Mouse (Mus musculus) CD8-positive naive resting alpha-beta T cell, adult 2 months (primary cell): Measurements from ENCODE around the gene Grin2d.
"Not testable (repeated sequence)": the region's sequence is repeated elsewhere in the genome, so short reads cannot be mapped to it uniquely, and the experiment has no call there.

Source experiments
- DNase-seq, 2 experiments: peaks; one replicate each; pipeline ENCODE4 v3.0.0; 2022; ENCODE audit warnings: low read depth in 2 of 2, low spot score in 2 of 2

Grin2d gene

DNA sequence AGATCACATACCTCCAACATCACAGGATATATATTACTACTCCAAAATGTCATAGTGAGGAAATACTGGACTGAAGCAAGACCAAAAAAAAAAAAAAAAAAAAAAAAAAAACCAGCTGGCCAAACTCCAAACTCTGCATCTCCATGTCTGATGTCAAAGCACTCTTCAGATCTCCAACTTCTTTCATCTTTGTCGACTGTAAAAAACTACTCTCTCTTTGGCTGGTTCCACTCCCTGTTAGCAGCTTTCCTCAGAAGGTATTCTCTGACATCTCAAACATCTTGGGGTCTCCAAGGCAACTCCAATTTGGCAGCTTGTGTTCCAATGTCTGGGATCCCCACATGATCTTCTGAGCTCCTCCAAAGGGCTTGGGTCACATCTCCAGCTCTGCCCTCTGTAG is at the start of gene Grin2d:
TSS of gene Grin2d (minus strand) at position 101 of the 400 bp plus-strand sequence.
- not testable (repeated sequence) for DNase-seq

DNA sequence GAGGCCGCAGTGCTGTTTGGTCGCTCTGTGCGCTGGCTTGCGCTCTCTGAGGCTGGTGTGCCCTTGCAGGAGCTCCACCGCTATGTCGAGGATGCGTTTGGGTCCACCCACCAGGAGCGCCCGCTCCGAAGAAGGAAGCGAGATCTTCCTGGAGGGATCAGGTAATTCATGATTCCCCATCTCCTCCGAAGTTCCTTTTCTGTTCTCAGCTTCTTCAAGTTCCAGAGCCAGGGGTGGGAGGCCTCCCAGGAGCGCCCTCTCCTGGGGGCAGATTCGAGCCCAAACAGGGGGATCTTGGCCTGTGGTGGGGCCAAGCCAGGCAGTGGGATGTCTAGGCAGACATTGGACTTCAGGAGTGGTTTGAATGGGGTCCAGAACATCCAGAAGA is 46.2 kb upstream of the Grin2d start:
- DNase-seq, result peak in 1 of 2 experiments; percentile 32

GRCm38 (mm10) chr7:45923762-45924428 is 45.7 kb upstream of the Grin2d start, which contains the start of gene Ccdc114:
TSS of gene Ccdc114 (plus strand) at chr7:45924072.
- DNase-seq, result no peak

DNA sequence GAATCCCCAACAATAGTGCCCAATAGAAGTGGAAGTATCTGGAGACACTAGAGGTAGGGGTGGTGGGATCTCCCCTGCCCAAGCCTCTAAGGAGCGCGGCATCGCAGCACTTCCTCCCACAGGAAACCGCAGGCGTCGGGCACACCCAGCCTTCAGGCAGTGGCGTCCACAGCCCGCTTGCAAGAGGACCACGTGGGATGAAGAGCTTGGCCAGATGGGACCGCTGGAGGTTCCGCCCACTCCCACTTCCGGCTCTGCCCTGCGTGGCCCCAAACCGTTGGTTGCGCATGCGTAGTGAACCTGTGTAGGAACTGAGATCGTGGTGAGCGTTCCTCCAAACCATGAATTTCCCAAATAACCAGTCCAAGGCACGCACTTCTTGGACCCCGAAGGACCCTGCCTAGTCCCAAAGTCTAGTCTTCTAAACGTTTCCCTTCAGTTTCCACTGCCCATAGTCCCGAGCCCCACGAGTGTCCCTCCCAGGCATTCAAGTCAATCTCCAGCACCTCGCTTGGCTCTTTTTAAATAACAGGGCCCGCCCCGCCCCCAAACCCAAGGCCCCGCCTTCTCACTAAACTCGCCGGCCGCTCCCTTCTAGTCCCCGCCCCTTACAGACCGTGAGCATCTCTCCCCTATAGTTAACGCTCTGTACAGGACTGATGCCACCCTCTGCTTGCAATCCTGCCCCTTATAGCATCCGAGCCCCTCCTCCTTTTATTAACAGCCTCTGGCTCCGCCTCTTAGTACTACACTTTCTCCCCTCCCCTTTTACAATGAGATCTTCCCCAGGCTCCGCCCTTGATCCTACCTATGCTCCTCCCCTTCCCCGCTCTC is 45.0 kb upstream of the Grin2d start:
- peak; percentile 90 to 91 for DNase-seq

- DNase-seq, result no peak
Observed at GRCm38 (mm10) chr7:45921950-45922600, 43.9 kb upstream of the Grin2d start.

DNA sequence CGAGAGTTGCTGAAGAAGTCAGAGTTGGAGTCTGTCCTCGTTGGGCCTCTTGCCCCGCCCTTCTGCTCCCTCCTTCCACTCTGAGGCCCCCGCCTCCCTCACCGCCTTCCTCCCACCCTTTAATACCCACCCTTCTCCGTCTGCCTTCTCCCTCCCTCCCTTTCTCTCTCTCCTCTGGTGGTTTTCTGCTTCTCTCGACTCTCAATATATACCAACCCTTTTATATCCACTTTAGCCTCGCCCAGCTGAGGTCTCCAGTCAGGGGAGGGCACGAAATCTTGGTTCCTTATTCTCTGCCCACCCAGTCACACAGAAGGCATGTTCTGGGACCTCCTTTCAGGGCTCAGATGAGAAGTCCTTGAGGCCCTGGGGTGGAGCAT is 43.1 kb upstream of the Grin2d start, which contains the start of gene Emp3:
TSS of gene Emp3 (minus strand) at position 163 of the 380 bp plus-strand sequence.
- peak; percentile 53 to 55 for DNase-seq

DNA sequence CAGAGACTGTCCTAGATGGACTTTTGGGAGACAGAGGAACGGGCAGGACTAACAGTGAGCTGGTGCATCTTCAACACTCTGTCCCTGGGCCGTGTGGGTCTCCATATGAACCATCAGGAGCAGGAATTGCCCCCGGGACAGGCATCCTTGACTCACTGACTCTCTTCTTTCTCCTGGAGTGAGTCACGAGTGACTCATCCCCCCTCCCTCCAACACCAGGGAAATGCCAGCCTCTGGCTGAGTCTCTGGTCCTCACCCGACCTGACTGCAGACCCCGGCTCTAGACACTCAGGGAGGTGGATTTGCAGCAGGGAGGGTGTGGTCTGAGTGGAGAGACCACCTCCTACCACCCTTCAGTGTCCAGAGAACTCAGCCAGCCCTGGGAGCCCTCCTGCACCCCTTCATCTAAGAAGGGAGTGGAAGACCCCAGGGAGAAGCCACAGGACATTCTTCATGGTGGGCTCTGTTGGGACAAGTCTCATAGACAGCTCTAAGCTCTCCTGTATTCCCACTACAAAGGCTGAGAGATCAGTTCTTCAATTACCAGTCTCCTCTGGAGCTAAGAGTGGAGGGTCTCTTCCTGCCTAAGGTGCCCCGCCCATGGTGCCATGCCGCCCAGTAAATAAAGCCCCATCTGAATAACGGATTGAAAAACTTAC is 42.5 kb upstream of the Grin2d start:
- no peak for DNase-seq

DNA sequence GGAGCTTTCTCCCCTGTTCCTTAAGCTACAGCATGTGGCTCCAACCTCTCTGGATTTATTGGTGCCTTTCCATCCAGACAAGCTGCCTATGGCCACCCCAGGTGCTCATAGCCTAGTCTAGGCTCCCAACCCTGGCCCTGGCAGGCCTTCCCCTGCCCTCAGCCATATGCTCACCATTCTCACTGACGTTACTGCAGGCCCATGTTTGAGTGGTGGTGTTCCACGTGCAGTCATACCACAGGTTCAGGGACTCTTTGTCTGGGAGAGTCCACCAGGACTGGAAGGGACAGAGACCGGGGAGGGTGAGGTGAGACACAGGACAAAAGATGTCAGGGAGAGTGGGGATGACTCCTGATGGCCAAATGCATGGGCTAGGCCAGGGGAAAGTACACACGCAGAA is 41.6 kb upstream of the Grin2d start:
- no peak for DNase-seq

GRCm38 (mm10) chr7:45919083-45919671 is 41.0 kb upstream of the Grin2d start:
- DNase-seq, result peak in 1 of 2 experiments; percentile 47

DNA sequence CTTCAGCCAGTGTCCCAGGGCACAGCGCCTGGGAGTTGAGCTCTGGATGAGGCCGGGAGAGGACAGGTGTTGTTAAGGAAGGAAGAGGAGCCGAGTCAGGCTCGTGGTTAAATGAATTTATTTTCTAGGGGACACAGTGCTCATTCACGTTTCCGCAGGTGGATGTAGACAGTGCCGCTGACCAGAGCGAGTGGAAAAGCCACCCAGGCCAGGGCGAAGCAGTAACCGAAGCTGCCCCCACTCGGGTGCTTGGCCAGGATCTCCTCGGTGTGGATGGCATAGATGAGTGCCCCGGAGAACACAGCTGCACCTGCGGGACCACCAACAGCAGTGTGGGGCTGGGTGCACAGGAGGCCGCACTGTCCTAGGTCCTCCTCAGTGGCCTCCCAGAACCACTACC is 39.7 kb upstream of the Grin2d start:
- DNase-seq, result no peak

- DNase-seq, result no peak
Observed at GRCm38 (mm10) chr7:45917004-45917704, 39.0 kb upstream of the Grin2d start.

DNA sequence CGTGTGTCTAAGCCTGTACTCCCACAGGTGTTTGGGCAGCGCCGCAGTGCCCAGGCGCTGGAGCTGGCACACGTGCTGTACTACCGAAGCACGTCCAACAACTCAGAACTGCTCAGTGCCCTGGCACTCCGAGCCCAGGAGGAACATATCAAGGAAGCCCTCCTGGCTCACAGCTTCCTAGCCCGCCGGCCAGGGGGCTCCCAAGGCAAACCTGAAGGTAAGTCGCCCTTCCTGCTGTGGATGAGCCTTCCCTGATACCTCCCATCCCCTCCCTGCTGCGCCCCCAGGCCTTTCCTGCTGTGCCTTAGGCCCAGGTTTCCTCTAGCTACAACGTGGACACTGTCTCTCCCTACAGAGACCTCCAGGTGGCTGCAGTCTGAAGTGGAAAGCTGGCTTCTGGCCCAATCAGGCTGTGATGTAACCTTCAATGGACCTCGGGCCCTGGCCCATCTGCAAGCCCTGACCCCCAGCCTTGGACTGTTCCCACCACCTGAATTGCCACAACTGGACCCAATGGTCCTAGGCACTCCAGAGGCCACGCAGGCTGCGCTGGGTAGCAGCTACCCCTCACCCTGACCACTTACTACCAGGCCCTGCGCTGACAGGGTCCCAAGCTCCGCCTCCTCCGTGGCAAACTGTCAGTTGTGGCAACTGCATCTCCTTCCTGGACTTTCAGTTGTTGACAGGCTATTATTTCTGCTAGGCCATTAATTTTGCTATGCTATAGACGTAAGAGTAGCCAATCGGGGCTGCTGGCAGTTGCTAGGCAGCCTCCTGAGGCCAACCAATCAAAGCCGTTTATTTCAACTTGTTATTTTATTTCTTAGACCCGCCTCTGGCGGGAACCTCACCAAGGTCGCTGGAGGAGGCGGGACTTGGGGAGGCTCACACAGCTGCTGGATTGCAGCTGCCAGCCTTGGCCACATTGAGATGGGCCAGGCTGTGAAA is 38.2 kb upstream of the Grin2d start:
- peak; percentile 50 to 63 for DNase-seq

DNA sequence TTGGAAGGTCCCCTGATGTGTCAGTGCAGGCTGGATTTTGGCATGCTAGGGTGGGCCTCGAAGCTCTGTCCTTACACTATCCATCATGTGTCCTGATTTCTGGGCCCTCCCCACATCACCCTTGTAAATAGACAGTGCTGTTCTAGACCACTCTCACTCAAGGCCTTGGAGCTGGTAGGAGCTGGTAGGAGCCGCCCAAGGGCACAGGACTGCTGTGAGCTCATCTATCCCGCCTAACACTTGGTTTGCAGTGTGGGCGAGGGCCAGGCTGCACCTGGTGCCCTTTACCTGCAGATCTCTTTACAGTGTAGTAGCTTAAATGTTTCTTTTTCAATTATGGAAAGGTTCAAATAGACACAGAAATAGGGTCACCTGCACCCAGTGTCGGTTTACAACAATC is 36.8 kb upstream of the Grin2d start:
- DNase-seq, result no peak

GRCm38 (mm10) chr7:45914067-45914466 is 35.9 kb upstream of the Grin2d start:
- no peak for DNase-seq

DNA sequence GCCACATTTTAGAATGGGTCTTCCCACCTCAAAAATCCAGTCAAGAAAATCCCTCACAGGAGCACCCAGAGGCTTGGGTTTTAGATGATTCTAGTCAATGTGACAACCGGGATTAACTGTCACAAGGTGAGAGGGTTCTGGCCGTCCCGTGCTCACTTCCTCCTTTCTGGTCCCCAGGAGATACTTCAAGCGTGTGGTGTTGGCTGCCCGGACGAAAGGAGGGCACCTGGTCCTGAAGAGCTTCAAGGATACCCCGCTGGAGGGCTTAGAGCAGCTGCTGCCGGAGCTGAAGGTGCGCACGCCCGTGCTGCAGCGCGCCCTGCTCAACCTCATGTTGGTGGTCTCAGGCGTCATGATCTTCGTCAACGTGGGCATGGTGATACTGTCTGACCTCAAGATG is 31.0 kb upstream of the Grin2d start:
- DNase-seq, result no peak

DNA sequence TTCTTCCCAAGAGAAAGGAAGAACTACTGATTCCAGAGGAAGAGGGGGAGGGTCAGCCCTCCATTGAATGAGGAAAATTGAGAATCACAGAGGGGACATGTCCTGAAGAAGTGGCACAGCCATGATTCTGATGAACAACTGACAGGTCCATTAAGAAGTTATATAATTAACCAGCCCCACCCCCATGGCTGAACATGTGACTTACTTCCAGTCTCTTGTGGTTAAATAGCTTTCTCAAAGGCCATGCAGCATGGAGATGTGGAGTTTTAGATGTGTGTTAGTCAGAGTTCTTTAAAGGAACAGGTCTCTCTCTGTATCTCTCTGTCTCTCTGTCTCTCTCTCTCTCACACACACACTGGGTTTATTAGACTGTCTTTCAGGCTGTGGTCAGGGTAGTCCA is 30.2 kb upstream of the Grin2d start:
- DNase-seq, result no peak

GRCm38 (mm10) chr7:45906622-45907021 is 28.4 kb upstream of the Grin2d start:
- no peak for DNase-seq

DNA sequence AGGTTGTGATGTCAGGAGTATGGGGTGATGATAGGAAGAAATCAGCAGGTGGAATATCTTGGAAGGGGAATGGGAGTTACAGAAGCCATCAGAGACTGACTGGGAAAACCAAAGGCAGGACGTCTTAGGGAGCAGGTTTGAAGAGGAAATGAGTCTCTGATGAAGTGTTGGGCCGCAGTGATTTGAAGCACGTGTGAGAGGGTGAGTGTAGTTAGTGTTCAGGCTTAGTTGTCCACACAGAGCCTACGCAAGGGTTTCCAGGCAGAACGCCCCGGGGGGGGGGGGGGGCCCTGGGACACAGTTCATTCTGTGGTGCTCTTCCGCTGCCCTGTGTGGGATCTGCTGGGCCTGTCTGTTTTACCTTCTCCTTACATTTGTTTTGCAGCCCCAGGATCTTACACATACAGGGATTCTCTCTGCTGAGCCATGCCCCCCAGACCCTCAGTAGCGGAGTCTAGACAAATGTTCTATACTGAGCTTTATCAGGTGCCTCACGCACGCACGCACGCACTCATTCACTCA is 24.4 kb upstream of the Grin2d start:
- no peak for DNase-seq

- DNase-seq, result no peak
Observed at GRCm38 (mm10) chr7:45901562-45901961, 23.4 kb upstream of the Grin2d start.
